Mouse (Mus musculus) heart, adult 2 months (tissue): ENCODE measurements around the gene Zmiz1.
A peak's percentile ranks its signal among the peaks of the same experiment; 100 is the strongest.

Experiments
- CTCF ChIP-seq: fragments of 200-600 bp; IDR thresholded peaks from 2 replicates; pipeline ENCODE4 v1.8.1; 2022; ENCODE audit warnings: antibody characterized with exemption, mild to moderate bottlenecking, moderate library complexity
- EP300 ChIP-seq: fragments of 200-500 bp; IDR thresholded peaks from 2 replicates; pipeline ENCODE4 v1.6.1; 2011; ENCODE audit warnings: low read depth, low read length, control low read depth; ENCODE audit not compliant: insufficient read depth
- POLR2A ChIP-seq: fragments of 200-500 bp; IDR thresholded peaks from 2 replicates; pipeline ENCODE4 v1.6.1; 2011; ENCODE audit warnings: mild to moderate bottlenecking, low read depth, low read length, control low read depth; ENCODE audit not compliant: insufficient read depth

GRCm38 (mm10) chr14:25488097-25488613, 29.2 kb downstream of the Zmiz1 start:
- TF ChIP-seq CTCF: peak; percentile 23; the same call in 1 of the 2 replicates
- peak; percentile 76 for TF ChIP-seq POLR2A
- TF ChIP-seq EP300: peak; percentile 87
